Mouse (Mus musculus) embryonic facial prominence, embryonic 10.5 days (tissue): ENCODE data around the gene Srd5a2. TPM values are rescaled to one million over a fixed set of nuclear protein-coding genes. Genes with fewer than 3 reads are reported as not detected.
"Not testable (repeated sequence)": the region's sequence is repeated elsewhere in the genome, so short reads cannot be mapped to it uniquely, and the experiment has no call there.

Experiments
- DNase-seq: peaks from one replicate; pipeline ENCODE4 v3.0.0-alpha.2; 2017; ENCODE audit warnings: low spot score
- H3K27ac ChIP-seq: fragments of 300-500 bp; sonication (generic); replicated peaks from 2 replicates; pipeline ENCODE4 v1.5.1; 2016; ENCODE audit warnings: mild to moderate bottlenecking
- H3K27me3 ChIP-seq: fragments of 300-500 bp; sonication (generic); replicated peaks from 2 replicates; pipeline ENCODE4 v1.6.1; 2016; ENCODE audit warnings: low read depth, mild to moderate bottlenecking; ENCODE audit not compliant: poor library complexity, severe bottlenecking
- H3K36me3 ChIP-seq: fragments of 300-500 bp; sonication (generic); replicated peaks from 2 replicates; pipeline ENCODE4 v1.6.1; 2016; ENCODE audit warnings: mild to moderate bottlenecking, moderate library complexity
- H3K4me1 ChIP-seq: fragments of 300-500 bp; sonication (generic); 2 replicates; pipeline ENCODE4 v1.6.1; 2016
- H3K4me3 ChIP-seq: fragments of 300-500 bp; sonication (generic); 2 replicates; pipeline ENCODE4 v1.5.1; 2016; ENCODE audit warnings: mild to moderate bottlenecking, moderate library complexity
- H3K9me3 ChIP-seq: fragments of 300-500 bp; sonication (generic); 2 replicates; pipeline ENCODE4 v1.6.1; 2016; ENCODE audit warnings: mild to moderate bottlenecking
- WGBS: fragments of 180-500 bp; shearing (Covaris S2); methylation state at CpG from one replicate; pipeline ENCODE4 v1.1.7; 2016; 5-methylcytosine and 5-hydroxymethylcytosine counted together
- polyA plus RNA-seq: library from polyadenylated mRNA; unstranded; fragments of >200 nt; fragmentation: Nextera tagmentation; extraction: Ambion mirVana; gene quantifications from 2 replicates; pipeline ENCODE4 v1.2.1, GENCODE M21; 2016

Gene Srd5a2
- not detected in 2 replicates for polyA plus RNA-seq

- DNase-seq = peak; percentile 42
- WGBS = under 1% methylated on average over 45 of the region's 45 CpGs
- Histone ChIP-seq H3K27ac (no peak within 1 kb of the TSS), H3K9me3 (no peaks in the 10 kb centered on the region), H3K4me1 (peaks cover 13% of the 10 kb centered on the region), H3K36me3 (no peaks in the 10 kb centered on the region), H3K27me3 (peaks cover 66% of the 10 kb centered on the region), H3K4me3 (peak within 1 kb of the TSS; percentile 51)
These were observed at the start of gene Srd5a2 for GRCm38 (mm10) chr17:74047210-74048082. Gene Srd5a2 (minus strand): TSS chr17:74047916.

- no peak overlapping the region for H3K27ac ChIP-seq
- H3K9me3 ChIP-seq = peaks cover 9% of the 10 kb centered on the region
- WGBS = 88% methylated on average over 5 of the region's 5 CpGs
- no peaks in the 10 kb centered on the region for H3K27me3 ChIP-seq
- DNase-seq = no peak
- no peak overlapping the region for H3K4me3 ChIP-seq
- H3K4me1 ChIP-seq = no peaks in the 10 kb centered on the region
- no peaks in the 10 kb centered on the region for H3K36me3 ChIP-seq
These were observed 41.4 kb upstream of the Srd5a2 start for GRCm38 (mm10) chr17:74088886-74089678.

- DNase-seq = no peak
- no peaks in the 10 kb centered on the region for H3K4me1 ChIP-seq
- H3K36me3 ChIP-seq = no peaks in the 10 kb centered on the region
- WGBS = 87% methylated on average over 2 of the region's 2 CpGs
- no peaks in the 10 kb centered on the region for H3K27me3 ChIP-seq
- no peak overlapping the region for H3K4me3 ChIP-seq
- no peak overlapping the region for H3K27ac ChIP-seq
- peaks cover 9% of the 10 kb centered on the region for H3K9me3 ChIP-seq
These were observed 40.3 kb upstream of the Srd5a2 start for GRCm38 (mm10) chr17:74088016-74088415.

- no peak for DNase-seq
- no peaks in the 10 kb centered on the region for H3K27me3 ChIP-seq
- no peaks in the 10 kb centered on the region for H3K4me1 ChIP-seq
- peaks cover 9% of the 10 kb centered on the region for H3K9me3 ChIP-seq
- H3K27ac ChIP-seq = no peak overlapping the region
- no peak overlapping the region for H3K4me3 ChIP-seq
- WGBS = 92% methylated on average over 4 of the region's 4 CpGs
- no peaks in the 10 kb centered on the region for H3K36me3 ChIP-seq
These were observed 35.7 kb upstream of the Srd5a2 start for GRCm38 (mm10) chr17:74083370-74083769.

- no peaks in the 10 kb centered on the region for H3K4me1 ChIP-seq
- H3K9me3 ChIP-seq = peaks cover 7% of the 10 kb centered on the region
- H3K4me3 ChIP-seq = no peak overlapping the region
- DNase-seq = no peak
- 88% methylated on average over 6 of the region's 6 CpGs for WGBS
- no peaks in the 10 kb centered on the region for H3K36me3 ChIP-seq
- H3K27me3 ChIP-seq = no peaks in the 10 kb centered on the region
- no peak overlapping the region for H3K27ac ChIP-seq
These were observed 32.4 kb upstream of the Srd5a2 start for GRCm38 (mm10) chr17:74080076-74080615.

- Histone ChIP-seq H3K9me3 (no peaks in the 10 kb centered on the region), H3K4me3 (no peak overlapping the region), H3K27ac (no peak overlapping the region), H3K4me1 (no peaks in the 10 kb centered on the region), H3K27me3 (no peaks in the 10 kb centered on the region), H3K36me3 (no peaks in the 10 kb centered on the region)
- DNase-seq = no peak
- WGBS = 88% methylated on average over 13 of the region's 13 CpGs
These were observed 31.2 kb upstream of the Srd5a2 start for GRCm38 (mm10) chr17:74078776-74079495.

GRCm38 (mm10) chr17:74073067-74073466 lies 25.4 kb upstream of the Srd5a2 start:
- H3K27ac ChIP-seq, H3K27me3 ChIP-seq, H3K9me3 ChIP-seq, H3K4me3 ChIP-seq, H3K4me1 ChIP-seq, DNase-seq, H3K36me3 ChIP-seq: not testable (repeated sequence)
- 86% methylated on average over 5 of the region's 5 CpGs for WGBS

- not testable (repeated sequence) for H3K27me3 ChIP-seq, H3K4me3 ChIP-seq, H3K4me1 ChIP-seq, H3K36me3 ChIP-seq, H3K9me3 ChIP-seq, H3K27ac ChIP-seq, DNase-seq
- WGBS = 93% methylated on average over 5 of the region's 5 CpGs
These were observed 15.0 kb upstream of the Srd5a2 start for GRCm38 (mm10) chr17:74062763-74063162.

- no peaks in the 10 kb centered on the region for H3K36me3 ChIP-seq
- DNase-seq = peak; percentile 17
- WGBS = 3% methylated on average over 19 of the region's 19 CpGs
- no peak overlapping the region for H3K27ac ChIP-seq
- H3K4me3 ChIP-seq = peak overlapping the region; percentile 51; the same call in 1 of the 2 replicates
- H3K9me3 ChIP-seq = no peaks in the 10 kb centered on the region
- peaks cover 66% of the 10 kb centered on the region for H3K27me3 ChIP-seq
- H3K4me1 ChIP-seq = peaks cover 13% of the 10 kb centered on the region
These were observed 607 bp upstream of the Srd5a2 start for GRCm38 (mm10) chr17:74048229-74048816.

- WGBS = 76% methylated on average over 4 of the region's 4 CpGs
- no peak overlapping the region for H3K4me3 ChIP-seq
- H3K9me3 ChIP-seq = no peaks in the 10 kb centered on the region
These were observed 4.0 kb downstream of the Srd5a2 start for GRCm38 (mm10) chr17:74043754-74044153.

GRCm38 (mm10) chr17:74020526-74021203 lies 27.1 kb downstream of the Srd5a2 start:
- Histone ChIP-seq H3K9me3 (no peaks in the 10 kb centered on the region), H3K36me3 (no peaks in the 10 kb centered on the region), H3K4me1 (0 out of 2 replicates have a peak, but pooled peaks cover 3% of the 10 kb centered on the region), H3K27me3 (no peaks in the 10 kb centered on the region), H3K27ac (no peak overlapping the region), H3K4me3 (no peak overlapping the region)
- peak; percentile 85 for DNase-seq
- 37% methylated on average over 8 of the region's 8 CpGs for WGBS

More at GRCm38 (mm10) chr17:74043754-74044153, 4.0 kb downstream of the Srd5a2 start:
- no peaks in the 10 kb centered on the region for H3K36me3 ChIP-seq
- no peak for DNase-seq
- peaks cover 13% of the 10 kb centered on the region for H3K4me1 ChIP-seq
- H3K27me3 ChIP-seq = peaks cover 43% of the 10 kb centered on the region
- H3K27ac ChIP-seq = no peak overlapping the region
